7 mouse cellular contexts compared by ENCODE assay signal in genomic region chr10:80756099-80756498, GRCm38 (mm10). TPM values are rescaled to one million over a fixed set of nuclear protein-coding genes. Genes with fewer than 3 reads are reported as not detected.
A peak's percentile ranks its signal among the peaks of the same experiment; 100 is the strongest.
DNase-seq lines count a peak whose midpoint lies in the region; ATAC-seq and TF ChIP-seq lines count a peak whose summit lies in the region.

No protein-coding gene starts in this region.

- 8% methylated on average over 3 of the region's 3 CpGs for WGBS in heart, embryonic 14.5 days
- WGBS in liver, embryonic 13.5 days (ENCODE audit: insufficient replicate concordance): 24% methylated on average over 3 of the region's 3 CpGs

- H3ac ChIP-seq in C2C12 (ENCODE audit: control insufficient read depth, insufficient read length, low read depth): peak overlapping the region; percentile 96

- peaks cover 56% of the 10 kb centered on the region for H3K79me3 ChIP-seq in C2C12 (ENCODE audit: low read depth)

- ATAC-seq in heart, embryonic 14.5 days (ENCODE audit: insufficient number of reproducible peaks, insufficient read depth, low FRiP score, low read depth): no peak
- ATAC-seq in liver, embryonic 13.5 days (ENCODE audit: low read depth): no peak
- no peak for ATAC-seq in granulocyte monocyte progenitor cell, adult 5-6 weeks (replicated peaks; ENCODE audit: poor library complexity, severe bottlenecking)

- peak overlapping the region; percentile 98 for H3K9ac ChIP-seq in heart, embryonic 14.5 days (ENCODE audit: low read length)
- H3K9ac ChIP-seq in liver, embryonic 13.5 days: peak overlapping the region; percentile 95

- no peaks in the 10 kb centered on the region for H3K36me3 ChIP-seq in C2C12 (ENCODE audit: control insufficient read depth, insufficient read depth)
- no peaks in the 10 kb centered on the region for H3K36me3 ChIP-seq in heart, embryonic 14.5 days (ENCODE audit: control insufficient read depth, insufficient read depth, low read length)
- H3K36me3 ChIP-seq in liver, embryonic 13.5 days: peaks cover 3% of the 10 kb centered on the region; the same call in 1 of the 2 replicates

- H3K4me3 ChIP-seq in C2C12 (ENCODE audit: insufficient read depth, poor library complexity, severe bottlenecking): peak overlapping the region; percentile 78
- H3K4me3 ChIP-seq in heart, embryonic 14.5 days (ENCODE audit: control insufficient read depth in 1 of 2, insufficient read depth in 1 of 2, low read depth in 1 of 2, low read length in 2 of 2): peak overlapping the region; percentile 93 to 99
- peak overlapping the region; percentile 95 for H3K4me3 ChIP-seq in liver, embryonic 13.5 days (replicated peaks)

- TF ChIP-seq CTCF in C2C12 (IDR thresholded peaks at IDR 0.05; ENCODE audit: control insufficient read depth, insufficient read depth, insufficient read length): no peak

- peak overlapping the region; percentile 9 to 87; a peak in 2 of 4 replicates for H3K27ac ChIP-seq in heart, embryonic 14.5 days (replicated peaks in 1 of 2; ENCODE audit: control insufficient read depth in 1 of 2, insufficient read depth in 1 of 2, low read depth in 2 of 2, low read length in 2 of 2)
- peak overlapping the region; percentile 84 for H3K27ac ChIP-seq in liver, embryonic 13.5 days

- intact Hi-C loops in left cerebral cortex, postnatal 10 days (cut with DNase I): no loop called here

- H3K4me2 ChIP-seq in heart, embryonic 14.5 days (ENCODE audit: low read length): peak overlapping the region; percentile 90
- H3K4me2 ChIP-seq in liver, embryonic 13.5 days: peak overlapping the region; percentile 96

- peaks cover 61% of the 10 kb centered on the region for H3K79me2 ChIP-seq in C2C12 (ENCODE audit: control insufficient read depth, insufficient read depth)

- H3K4me1 ChIP-seq in heart, embryonic 14.5 days (ENCODE audit: control insufficient read depth in 2 of 2, insufficient read depth in 2 of 2, low read length in 2 of 2): peaks cover 47 to 69% of the 10 kb centered on the region in 2 experiments
- peaks cover 86% of the 10 kb centered on the region for H3K4me1 ChIP-seq in liver, embryonic 13.5 days (replicated peaks)

- no peaks in the 10 kb centered on the region for H3K27me3 ChIP-seq in C2C12 (ENCODE audit: control insufficient read depth, insufficient read depth, insufficient read length)
- no peaks in the 10 kb centered on the region for H3K27me3 ChIP-seq in heart, embryonic 14.5 days (ENCODE audit: control insufficient read depth, insufficient read depth, low read length)
- H3K27me3 ChIP-seq in liver, embryonic 13.5 days: no peaks in the 10 kb centered on the region

- H3K9me3 ChIP-seq in heart, embryonic 14.5 days (ENCODE audit: control insufficient read depth, low read length): no peaks in the 10 kb centered on the region
- no peaks in the 10 kb centered on the region for H3K9me3 ChIP-seq in liver, embryonic 13.5 days (replicated peaks)

- DNase-seq in 3T3-L1 (ENCODE audit: low read depth, low spot score): peak; percentile 39
- DNase-seq in liver, embryonic 13.5 days: no peak
- DNase-seq in left cerebral cortex, postnatal 10 days (ENCODE audit: extremely low spot score in 1 of 2, low spot score in 2 of 2): no peak
- DNase-seq in layer of hippocampus, postnatal 36 days: no peak

TF ChIP-seq in C2C12, 6 proteins besides CTCF, POLR2A, EP300 and RAD21:
- TF ChIP-seq MAX (IDR thresholded peaks at IDR 0.05): no peak
- TF ChIP-seq MYOG (IDR thresholded peaks at IDR 0.05; ENCODE audit: control insufficient read depth, extremely low read depth, insufficient read length): no peak
- no peak for TF ChIP-seq MYOD1 (IDR thresholded peaks at IDR 0.05; ENCODE audit: control insufficient read depth, insufficient read length, low read depth)
- no peak for TF ChIP-seq FOSL1 (IDR thresholded peaks at IDR 0.05; ENCODE audit: insufficient read depth, low read length, poor library complexity, severe bottlenecking)

RNA-seq across cellular contexts. Expression of gene Dot1l, which starts 1.1 kb away (rescaled TPM):
- 19.1 TPM for polyA plus RNA-seq in C2C12 (2012; fragmentation: generic; extraction: Trizol)
- 26.5 and 28.2 TPM in 2 replicates for polyA plus RNA-seq in heart, embryonic 14.5 days (2014; fragmentation: Nextera tagmentation; extraction: Ambion mirVana)
- 7.4 and 7.8 TPM in 2 replicates for polyA plus RNA-seq in liver, embryonic 13.5 days (2015; fragmentation: Nextera tagmentation; extraction: Ambion mirVana)
- total RNA-seq in left cerebral cortex, postnatal 10 days (2021): 10 to 100 TPM; 59.1 to 60.1 TPM
- 10 to 100 TPM; 48.6 to 61.9 TPM for total RNA-seq in layer of hippocampus, postnatal 36 days (2021)
- total RNA-seq in granulocyte monocyte progenitor cell, adult 5-6 weeks (2014; fragmentation: Nextera tagmentation): 41.6 and 52.6 TPM in 2 replicates
- 9.7 and 13.4 TPM in 2 replicates for total RNA-seq in granulocyte monocyte progenitor cell, adult 5-6 weeks (2017)

RNA-seq across cellular contexts. Expression of gene Ap3d1, which starts 14.0 kb away (rescaled TPM):
- polyA plus RNA-seq in C2C12 (2012; fragmentation: generic; extraction: Trizol): 51.3 TPM
- 45.0 and 54.5 TPM in 2 replicates for polyA plus RNA-seq in heart, embryonic 14.5 days (2014; fragmentation: Nextera tagmentation; extraction: Ambion mirVana)
- polyA plus RNA-seq in liver, embryonic 13.5 days (2015; fragmentation: Nextera tagmentation; extraction: Ambion mirVana): 24.9 and 25.6 TPM in 2 replicates
- 100 to 1,000 TPM; 146 to 151 TPM for total RNA-seq in left cerebral cortex, postnatal 10 days (2021)
- total RNA-seq in layer of hippocampus, postnatal 36 days (2021): 100 to 1,000 TPM; 142 to 147 TPM
- total RNA-seq in granulocyte monocyte progenitor cell, adult 5-6 weeks (2014; fragmentation: Nextera tagmentation): 43.2 and 47.8 TPM in 2 replicates
- total RNA-seq in granulocyte monocyte progenitor cell, adult 5-6 weeks (2017): 34.5 and 42.2 TPM in 2 replicates

RNA-seq across cellular contexts. Expression of gene Sf3a2, which starts 41.9 kb away (rescaled TPM):
- 106 TPM for polyA plus RNA-seq in C2C12 (2012; fragmentation: generic; extraction: Trizol)
- 49.2 and 51.0 TPM in 2 replicates for polyA plus RNA-seq in heart, embryonic 14.5 days (2014; fragmentation: Nextera tagmentation; extraction: Ambion mirVana)
- polyA plus RNA-seq in liver, embryonic 13.5 days (2015; fragmentation: Nextera tagmentation; extraction: Ambion mirVana): 35.7 and 48.5 TPM in 2 replicates
- 10 to 100 TPM; 39.7 to 43.1 TPM for total RNA-seq in left cerebral cortex, postnatal 10 days (2021)
- total RNA-seq in layer of hippocampus, postnatal 36 days (2021): 10 to 100 TPM; 43.8 to 47.1 TPM
- total RNA-seq in granulocyte monocyte progenitor cell, adult 5-6 weeks (2014; fragmentation: Nextera tagmentation): 88.0 and 106 TPM in 2 replicates
- total RNA-seq in granulocyte monocyte progenitor cell, adult 5-6 weeks (2017): 13.8 and 18.3 TPM in 2 replicates

RNA-seq across cellular contexts. Expression of gene Plekhj1, which starts 42.3 kb away (rescaled TPM):
- 74.8 TPM for polyA plus RNA-seq in C2C12 (2012; fragmentation: generic; extraction: Trizol)
- polyA plus RNA-seq in heart, embryonic 14.5 days (2014; fragmentation: Nextera tagmentation; extraction: Ambion mirVana): 71.1 and 75.4 TPM in 2 replicates
- polyA plus RNA-seq in liver, embryonic 13.5 days (2015; fragmentation: Nextera tagmentation; extraction: Ambion mirVana): 97.5 and 105 TPM in 2 replicates
- 10 to 100 TPM; 57.0 to 62.1 TPM for total RNA-seq in left cerebral cortex, postnatal 10 days (2021)
- 10 to 100 TPM; 73.8 to 74.5 TPM for total RNA-seq in layer of hippocampus, postnatal 36 days (2021)
- 99.1 and 108 TPM in 2 replicates for total RNA-seq in granulocyte monocyte progenitor cell, adult 5-6 weeks (2014; fragmentation: Nextera tagmentation)
- 33.0 and 33.7 TPM in 2 replicates for total RNA-seq in granulocyte monocyte progenitor cell, adult 5-6 weeks (2017)

RNA-seq across cellular contexts. Expression of gene Amh, which starts 48.9 kb away (rescaled TPM):
- polyA plus RNA-seq in C2C12 (2012; fragmentation: generic; extraction: Trizol): 0.87 TPM
- 0.12 TPM in 1 of 2 replicates, not detected in the other for polyA plus RNA-seq in heart, embryonic 14.5 days (2014; fragmentation: Nextera tagmentation; extraction: Ambion mirVana)
- polyA plus RNA-seq in liver, embryonic 13.5 days (2015; fragmentation: Nextera tagmentation; extraction: Ambion mirVana): not detected in 2 replicates
- total RNA-seq in left cerebral cortex, postnatal 10 days (2021): 1 to 10 TPM; 1.7 to 2.0 TPM
- 1 to 10 TPM; 3.9 to 4.2 TPM for total RNA-seq in layer of hippocampus, postnatal 36 days (2021)
- not detected in 2 replicates for total RNA-seq in granulocyte monocyte progenitor cell, adult 5-6 weeks (2014; fragmentation: Nextera tagmentation)
- 0.15 TPM in 1 of 2 replicates, not detected in the other for total RNA-seq in granulocyte monocyte progenitor cell, adult 5-6 weeks (2017)
